Mouse (Mus musculus): Measurements from ENCODE around the gene Arhgdib.

GRCm38 (mm10) chr6:136941051-136942021 is at the start of gene Arhgdib:
- TF ChIP-seq EP300 (IDR thresholded peaks at IDR 0.05; ENCODE audit: low read depth): no peak
- no peak for TF ChIP-seq CTCF (IDR thresholded peaks at IDR 0.05; ENCODE audit: low read depth)
